Mouse (Mus musculus): ENCODE results near the gene Utp20.

- TF ChIP-seq CHD2 (IDR thresholded peaks at IDR 0.05; ENCODE audit: low read depth, low read length) = no peak
- no peak for TF ChIP-seq HCFC1 (IDR thresholded peaks at IDR 0.05; ENCODE audit: borderline replicate concordance, insufficient read depth, low read length)
Measured at GRCm38 (mm10) chr10:88715621-88716020, 111.0 kb downstream of the Utp20 start.

Data from ES-E14 (cell line).